In genomic region chr8:108170804-108171203, GRCm38 (mm10) we compare ENCODE assay signal across 14 mouse cellular contexts.
"Had no signal": no experiment of that assay in that cellular context is flagged by ENCODE, and none has a peak within 500 bp of the region (broad histone marks: within the 10 kb centered on the region; RNA-seq: fewer than 3 reads in every experiment).

No protein-coding gene starts in this region.

- H3K27ac ChIP-seq: kidney, embryonic 15.5 days; limb, embryonic 12.5 days; liver, embryonic 13.5 days; lung, embryonic 15.5 days had no signal

- H3K9ac ChIP-seq: kidney, embryonic 15.5 days; limb, embryonic 12.5 days; liver, embryonic 13.5 days; liver, postnatal 0 days; lung, embryonic 15.5 days had no signal

- H3K36me3 ChIP-seq: kidney, embryonic 15.5 days; limb, embryonic 12.5 days; liver, embryonic 13.5 days; lung, embryonic 15.5 days had no signal

- H3K9me3 ChIP-seq: kidney, embryonic 15.5 days; limb, embryonic 12.5 days; liver, embryonic 13.5 days; lung, embryonic 15.5 days had no signal

- H3K27me3 ChIP-seq: kidney, embryonic 15.5 days; limb, embryonic 12.5 days; liver, embryonic 13.5 days; lung, embryonic 15.5 days had no signal

- H3K4me2 ChIP-seq: kidney, embryonic 15.5 days; limb, embryonic 12.5 days; liver, embryonic 13.5 days; lung, embryonic 15.5 days had no signal

- H3K4me1 ChIP-seq: kidney, embryonic 15.5 days; liver, embryonic 13.5 days; lung, embryonic 15.5 days had no signal

- ATAC-seq: liver, postnatal 0 days had no signal

- DNase-seq: kidney, adult 2 months; kidney, postnatal 14 days; liver; liver, embryonic 13.5 days; liver, postnatal 0 days; midbrain, embryonic 14.5 days; retina, postnatal 1 day; right cerebral cortex, postnatal 4 days; spleen, adult 18-20 months; thymus, postnatal 36 days had no signal

- H3K4me3 ChIP-seq: kidney, embryonic 15.5 days; limb, embryonic 12.5 days; liver, embryonic 13.5 days; lung, embryonic 15.5 days; myocyte had no signal
